Mouse (Mus musculus) ovary, postnatal 10 days (tissue): ENCODE results near the gene Srcin1.

Experiments used
- DNase-seq: peaks from one replicate; pipeline ENCODE4 v3.0.0; 2022; ENCODE audit warnings: low spot score

The Srcin1 gene

DNA sequence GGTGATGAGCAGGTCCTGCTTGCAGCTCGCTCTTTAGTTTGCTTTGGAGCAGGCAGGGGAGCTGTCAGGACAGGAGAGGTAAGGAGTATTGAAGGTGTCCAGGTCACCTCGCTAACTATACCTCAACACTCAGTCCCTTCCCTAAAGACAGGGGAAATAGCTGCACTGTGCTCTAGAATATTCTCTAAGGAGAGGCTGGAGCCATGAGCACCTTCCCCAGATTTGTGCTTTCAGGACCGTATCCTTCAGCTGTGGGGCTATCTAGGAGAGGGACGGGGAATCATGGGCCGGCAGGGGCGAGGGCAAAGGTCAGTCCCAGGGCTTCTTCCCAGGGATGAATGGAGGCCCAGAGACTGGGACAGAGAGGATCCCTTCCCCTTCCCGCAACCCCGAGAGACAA, 23.8 kb downstream of the Srcin1 start:
- DNase-seq, result no peak

DNA sequence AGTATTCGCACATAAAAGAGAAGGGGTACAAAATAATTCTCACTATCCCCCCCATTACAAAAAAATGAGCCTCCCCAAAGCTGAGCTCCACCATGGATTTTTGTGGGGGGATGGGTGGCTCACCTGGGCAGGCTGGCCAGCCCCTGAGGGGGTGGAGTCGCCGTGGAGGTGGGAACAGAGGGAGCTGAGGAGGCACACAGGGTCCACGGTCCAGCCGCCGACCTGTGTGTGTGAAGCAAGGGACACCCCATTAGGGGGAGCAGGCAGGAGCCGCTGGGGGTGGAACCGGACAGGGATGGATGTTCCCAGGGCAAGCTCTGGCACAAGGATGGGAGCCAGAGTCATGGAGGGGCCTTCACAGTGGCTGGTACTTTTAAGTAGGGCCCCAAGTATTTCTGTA, 27.2 kb downstream of the Srcin1 start:
- no peak for DNase-seq

DNA sequence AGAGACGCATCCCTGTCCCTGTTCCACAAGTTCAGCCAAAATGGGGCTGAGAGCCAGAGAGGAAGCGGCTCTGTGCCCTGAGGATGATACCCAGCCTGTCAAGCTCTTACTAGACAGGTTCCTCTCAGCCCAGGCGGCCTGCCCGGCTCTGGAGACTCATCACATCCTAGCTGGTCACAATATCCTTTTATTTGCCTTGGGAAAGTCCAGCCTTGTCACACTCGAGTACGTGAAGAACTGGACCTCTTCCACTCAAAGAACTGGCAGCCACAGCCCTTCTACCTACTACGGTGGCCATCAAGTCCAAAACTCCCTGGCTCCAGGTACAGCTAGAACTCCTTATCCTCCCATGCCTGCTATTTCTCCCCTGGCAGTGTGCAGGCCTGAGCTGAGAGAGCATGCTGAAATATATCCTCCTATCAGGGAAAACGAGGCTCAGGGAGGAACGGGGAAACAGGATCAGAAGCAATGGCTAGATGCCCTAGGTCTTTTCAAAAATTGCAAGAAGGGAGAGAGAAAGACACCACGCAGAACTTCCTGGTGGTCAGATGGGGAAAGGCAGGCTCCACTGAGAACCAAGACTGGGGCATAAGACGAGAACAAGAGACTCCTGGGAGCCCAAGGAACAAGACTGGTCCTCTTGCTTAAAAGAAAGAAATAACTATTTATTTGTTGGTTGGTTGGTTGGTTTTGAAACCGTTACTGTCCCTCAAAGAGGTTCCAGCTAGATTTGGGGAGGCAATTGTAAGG, 27.9 kb downstream of the Srcin1 start:
- DNase-seq, result no peak

DNA sequence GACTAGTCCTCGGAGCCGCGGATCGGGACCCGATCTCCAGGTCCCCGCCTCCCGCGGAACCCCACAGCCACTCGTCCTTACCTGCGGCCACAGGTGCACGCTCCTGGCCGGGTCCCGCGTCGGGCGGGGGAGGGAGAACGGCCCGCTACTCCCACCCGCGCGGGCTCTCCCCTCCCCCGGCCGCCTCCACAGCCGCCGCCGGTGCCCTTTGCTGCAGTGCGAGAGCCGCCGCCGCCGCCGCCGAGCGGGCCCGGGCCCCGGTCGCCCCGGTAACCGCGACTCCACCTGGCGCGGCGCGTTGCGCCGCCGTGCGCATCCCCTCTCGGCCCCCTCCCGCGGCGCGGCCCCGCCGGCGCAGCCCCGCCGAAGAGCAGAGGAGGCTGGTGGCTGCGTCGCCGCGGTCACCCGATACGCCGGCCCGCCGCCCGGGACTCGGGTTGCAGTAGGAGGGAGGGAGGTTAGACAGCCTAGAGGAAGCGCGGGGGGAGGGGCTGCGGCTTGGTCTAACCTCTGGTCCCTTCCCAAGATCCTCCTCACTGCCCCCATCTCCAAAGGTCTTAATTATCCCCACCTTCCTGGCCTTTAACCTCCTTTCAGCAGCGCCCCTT, 29.1 kb downstream of the Srcin1 start:
- no peak for DNase-seq

DNA sequence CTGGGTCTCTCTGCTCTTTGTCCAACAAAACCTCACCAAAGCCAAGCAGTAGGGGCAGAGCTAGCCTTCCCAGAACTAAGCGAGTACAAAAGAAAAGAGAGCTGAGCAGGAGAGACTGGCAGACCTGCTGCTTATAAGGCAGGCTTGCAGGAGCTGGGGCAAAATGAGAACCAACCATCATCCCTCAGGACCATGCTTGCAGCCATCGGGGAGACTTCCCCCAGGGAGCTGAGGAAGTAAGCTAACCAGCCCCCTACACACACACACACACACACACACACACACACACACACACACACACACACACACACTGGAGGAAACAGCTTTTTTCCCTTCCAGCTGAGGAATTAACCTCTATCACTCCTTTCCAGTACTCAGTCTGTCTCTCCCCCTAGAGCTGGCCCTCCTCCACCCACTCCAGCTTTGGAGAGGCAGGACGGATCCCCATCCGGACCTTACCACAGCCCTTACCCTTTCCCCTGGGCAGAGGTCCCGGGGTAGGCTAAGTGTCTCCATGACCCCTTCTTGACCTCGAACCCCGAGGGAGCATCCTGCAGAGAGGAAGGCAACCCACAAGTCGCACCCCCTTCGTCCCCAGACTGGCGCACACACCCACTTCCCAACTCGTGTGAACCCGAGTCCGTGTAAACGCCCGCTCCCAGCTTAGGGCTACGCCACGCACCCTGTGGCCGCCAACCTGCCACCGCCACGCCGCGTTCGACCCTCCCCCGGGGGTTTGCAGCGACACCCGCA, 30.0 kb downstream of the Srcin1 start:
- DNase-seq, result no peak

DNA sequence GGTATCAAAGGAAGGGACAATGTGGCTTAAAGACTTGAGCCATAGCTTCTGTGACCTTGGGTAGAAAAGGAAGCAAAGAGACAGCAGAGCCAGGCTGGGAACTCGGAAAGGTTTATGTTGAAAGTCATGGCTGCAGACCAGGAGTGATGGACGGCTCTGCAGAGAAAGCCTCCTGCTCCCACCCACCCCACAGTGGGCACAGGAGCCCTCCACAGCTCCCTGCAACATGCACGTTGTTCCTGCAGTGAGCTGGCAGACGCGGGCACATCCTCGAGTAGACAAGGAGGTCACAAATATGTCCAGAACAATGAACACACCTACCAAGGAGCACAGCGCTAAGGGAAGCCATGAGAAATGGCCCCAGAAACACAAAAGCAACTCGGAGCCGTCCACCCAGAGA, 32.1 kb downstream of the Srcin1 start:
- no peak for DNase-seq

DNA sequence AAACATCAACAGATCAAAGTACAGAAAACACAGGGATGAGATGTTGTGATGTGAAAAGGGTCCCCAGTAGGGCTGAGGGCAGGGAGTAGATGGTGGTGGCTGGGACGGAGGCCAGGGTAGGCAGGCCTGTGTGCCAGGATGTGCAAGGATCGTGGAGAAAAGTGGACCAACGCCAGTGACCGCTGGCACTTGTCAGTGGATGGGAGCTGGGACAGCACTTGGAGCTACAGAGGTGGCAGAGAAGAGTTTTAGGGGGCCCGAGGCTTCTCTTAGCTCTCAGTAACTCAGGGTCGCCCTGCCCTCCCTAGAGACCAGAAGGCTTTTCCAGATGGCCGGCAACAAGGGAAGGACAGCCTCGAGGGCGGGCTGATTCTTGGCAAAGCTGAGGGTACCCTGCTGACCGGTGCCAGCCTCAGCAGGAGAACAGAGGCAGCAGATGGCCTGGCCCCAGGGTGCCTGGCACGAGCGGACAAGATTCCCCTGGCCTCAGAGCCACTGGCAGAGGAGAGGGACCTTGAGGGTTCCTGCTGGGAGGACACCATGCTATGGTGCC, 32.7 kb downstream of the Srcin1 start:
- DNase-seq, result no peak

DNA sequence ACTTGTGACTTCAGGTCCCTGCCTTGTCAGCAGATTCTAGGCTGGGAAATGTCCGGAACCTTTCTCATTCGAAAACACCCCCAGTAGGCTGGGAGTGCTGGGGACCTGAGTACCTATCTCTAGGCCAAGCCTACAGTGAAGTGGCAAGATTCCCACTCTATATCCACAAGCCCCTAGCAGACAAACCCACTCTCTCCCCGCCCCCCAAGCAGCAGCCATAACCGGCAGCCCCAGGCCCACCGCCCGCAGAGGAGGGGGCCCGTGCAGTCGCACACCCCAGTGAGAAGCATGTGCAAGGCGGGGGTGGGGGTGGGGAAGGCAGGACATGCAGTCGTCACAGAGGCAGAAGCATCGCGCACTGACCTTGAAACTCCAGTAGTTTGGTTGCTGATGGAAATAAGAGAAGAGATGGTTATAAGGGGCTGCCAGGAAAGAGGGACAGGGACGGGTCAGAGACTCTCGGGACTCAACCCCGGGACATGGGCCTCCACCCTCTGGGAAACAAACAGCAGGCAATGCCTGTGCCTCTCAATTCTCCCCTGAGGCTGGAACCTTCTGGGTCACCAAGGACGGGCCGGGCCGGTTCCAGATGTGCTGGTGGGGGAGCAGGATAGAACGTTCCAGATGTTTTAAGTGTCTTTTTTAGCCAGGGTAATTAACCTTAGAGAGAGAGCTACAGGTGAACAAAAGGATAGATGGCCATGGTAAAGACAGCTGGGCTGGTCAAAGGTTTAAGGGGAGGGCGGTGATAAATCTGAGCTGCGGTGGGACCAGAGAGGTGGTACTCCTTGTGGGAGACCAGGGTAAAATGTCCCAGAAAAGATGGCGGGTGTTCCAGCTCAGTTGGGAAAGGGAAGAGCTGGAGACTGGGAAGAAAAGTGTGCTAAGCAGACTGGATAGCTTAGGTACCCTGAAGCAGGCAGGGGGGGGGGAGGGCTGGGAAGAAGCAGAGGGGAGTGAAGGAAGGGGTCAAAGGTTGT, 33.5 kb downstream of the Srcin1 start:
- no peak for DNase-seq

DNA sequence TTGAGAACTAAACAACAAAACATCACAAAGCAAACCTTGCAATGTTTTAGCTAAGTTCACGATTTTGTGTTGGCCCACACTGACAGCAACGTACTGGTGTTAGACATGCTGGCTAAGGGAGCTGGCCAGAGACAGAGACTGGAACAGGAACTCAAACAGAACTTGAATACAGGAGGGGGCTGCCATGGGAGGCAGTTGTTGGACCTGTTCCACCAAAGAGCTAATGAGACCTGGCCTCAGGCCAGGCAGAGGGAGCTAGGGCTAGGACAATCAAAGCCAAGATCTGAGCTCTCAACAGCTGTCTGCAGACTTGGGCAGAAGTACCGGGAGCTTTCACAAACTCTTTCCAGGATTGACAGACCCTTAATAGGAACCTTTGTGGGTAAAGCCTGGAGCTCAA, 35.4 kb downstream of the Srcin1 start:
- DNase-seq, result no peak

DNA sequence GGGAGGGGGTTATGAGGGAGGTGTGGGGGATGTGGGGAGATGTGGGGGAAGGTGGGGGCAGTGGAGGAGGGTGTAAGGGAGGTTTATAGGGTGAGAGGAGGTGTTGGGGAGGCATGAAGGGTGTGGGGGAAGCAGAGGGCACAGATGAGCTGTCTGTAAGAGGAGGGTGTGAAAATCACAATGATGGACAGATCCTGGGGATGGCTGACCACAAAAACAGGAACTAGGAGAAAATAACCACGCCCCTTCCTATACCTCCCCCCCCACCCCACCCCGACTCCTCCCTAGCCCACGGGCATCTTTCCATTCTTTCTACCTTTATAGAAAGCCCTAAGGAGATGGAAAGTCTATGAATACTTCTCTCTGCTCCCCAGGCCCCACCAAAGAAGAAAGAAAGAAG, 35.9 kb downstream of the Srcin1 start:
- DNase-seq, result no peak

DNA sequence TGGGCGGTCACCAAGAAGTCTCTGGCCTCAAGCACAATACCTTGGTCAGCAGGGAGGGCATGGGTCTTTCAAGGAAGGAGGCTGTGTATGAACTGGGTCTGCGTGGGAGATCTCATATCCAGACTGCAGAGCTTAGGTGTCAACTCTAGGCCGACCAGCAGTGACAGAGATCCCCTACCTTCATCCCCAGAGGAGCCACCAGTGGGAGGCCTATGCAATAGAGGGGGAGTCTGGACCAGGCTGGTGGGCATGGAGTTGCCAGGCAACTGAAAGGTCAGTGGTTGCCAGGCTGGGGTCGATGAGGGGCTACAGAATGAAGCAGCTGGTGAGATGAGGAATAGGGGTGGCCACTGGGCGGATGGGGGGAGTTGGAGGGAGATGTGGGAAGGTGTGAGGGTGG, 36.4 kb downstream of the Srcin1 start:
- DNase-seq, result no peak

DNA sequence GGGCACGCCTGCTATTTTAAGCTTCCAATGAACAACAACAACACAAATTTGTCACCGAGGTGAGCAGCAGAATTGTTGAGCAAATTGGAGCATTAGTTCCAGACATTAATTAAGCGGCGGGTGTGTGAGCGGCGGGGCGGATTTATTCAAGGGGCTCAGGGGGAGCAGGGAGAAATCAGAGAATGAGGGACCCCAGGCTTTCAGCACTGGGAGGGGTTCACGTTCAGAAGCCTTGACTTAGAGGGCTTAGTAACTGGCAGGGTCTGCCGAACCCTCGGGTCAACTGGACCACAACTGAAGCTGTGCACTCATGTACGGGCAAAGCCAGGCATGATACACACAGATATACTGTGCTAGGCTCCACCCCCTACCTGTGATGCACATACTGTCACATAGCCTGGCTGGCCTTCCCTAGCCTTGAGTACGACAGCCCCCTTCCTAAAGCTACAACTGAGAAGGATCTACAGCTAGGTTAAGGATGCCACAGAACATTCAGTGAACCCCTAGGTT, 38.4 kb downstream of the Srcin1 start:
- no peak for DNase-seq

DNA sequence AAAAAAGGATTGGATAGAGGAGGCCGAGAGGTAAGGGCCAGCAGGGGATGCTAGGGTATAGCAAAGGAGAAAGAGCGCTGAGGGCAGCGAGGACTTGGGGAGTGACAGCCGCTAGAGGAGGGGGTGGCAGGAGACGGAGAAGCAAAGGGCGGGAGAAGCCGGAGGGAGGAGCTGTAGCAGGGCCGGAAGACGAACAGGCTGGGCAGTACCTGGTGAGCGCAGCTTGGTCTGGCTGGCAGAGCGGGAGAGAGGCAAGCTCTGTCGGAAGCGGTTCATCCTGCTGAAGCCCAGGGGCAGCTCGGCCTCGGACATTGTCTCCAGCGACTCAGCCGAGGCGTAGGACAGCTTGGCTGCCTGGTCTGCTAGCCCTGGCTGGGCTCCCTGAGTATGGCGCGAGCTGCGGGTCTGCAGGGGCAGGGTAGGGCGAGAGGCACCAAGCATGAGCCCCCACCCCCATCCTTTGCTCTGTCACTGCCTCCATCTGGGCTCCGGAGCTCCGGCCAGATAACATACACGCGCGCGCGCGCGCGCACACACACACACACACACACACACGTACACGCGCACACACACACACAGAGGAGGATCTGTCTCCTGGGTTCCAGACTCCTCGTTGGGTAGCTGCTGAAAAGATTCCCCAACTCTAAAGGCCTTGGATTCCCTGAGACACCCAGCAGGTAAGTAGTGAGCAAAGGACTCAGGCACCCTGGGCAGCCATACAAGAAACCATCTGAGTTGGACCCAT, 39.0 kb downstream of the Srcin1 start:
- no peak for DNase-seq

DNA sequence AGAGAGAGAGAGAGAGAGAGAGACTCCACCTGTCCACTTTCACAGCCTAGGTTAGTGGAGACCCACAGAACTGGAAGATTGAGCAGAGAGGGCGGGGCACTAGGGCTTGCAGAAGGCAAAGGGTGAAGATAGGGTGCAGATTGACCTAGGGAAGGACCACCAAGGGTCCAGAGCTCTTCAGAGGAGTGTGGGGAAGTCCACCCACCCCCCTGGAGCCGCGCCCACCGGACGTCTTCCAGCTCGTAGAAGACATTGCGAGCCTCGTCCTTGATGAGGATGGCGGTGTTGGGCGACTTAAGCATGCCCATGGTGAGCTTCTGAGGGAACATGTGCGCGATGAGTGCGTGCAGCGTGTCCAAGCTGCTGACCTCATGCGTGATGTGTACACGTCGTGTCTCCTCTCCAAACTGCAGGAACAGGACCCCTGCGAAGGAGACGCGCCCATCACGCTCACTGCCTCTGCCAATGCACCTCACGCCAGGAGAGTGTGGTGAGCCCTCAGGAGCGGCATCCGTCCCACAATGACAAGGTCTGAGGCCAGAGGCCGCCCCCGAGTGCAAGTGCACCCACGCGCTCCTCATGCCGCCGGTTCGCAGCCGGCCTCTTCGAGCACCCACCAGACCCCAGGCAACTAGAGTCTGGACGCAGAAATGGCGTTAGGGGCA, 39.8 kb downstream of the Srcin1 start:
- no peak for DNase-seq

DNA sequence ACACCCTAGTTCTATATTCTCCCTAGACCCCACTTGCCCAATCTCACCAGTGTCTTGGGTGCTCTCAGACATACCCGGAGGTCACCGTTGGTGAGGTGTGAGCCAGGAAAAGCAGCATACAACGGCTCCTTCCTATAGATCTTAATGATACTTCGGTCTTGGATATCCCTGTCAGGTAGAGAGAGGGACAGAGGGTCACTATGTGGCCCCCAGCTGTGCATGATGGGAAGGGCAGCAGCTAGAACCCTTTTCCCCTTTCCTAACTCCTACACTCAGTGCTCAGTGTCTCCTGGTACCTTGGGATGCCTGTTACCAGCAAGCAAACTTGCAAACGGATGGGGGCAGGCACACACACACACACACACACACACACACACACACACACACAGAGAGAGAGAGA, 40.3 kb downstream of the Srcin1 start:
- no peak for DNase-seq

DNA sequence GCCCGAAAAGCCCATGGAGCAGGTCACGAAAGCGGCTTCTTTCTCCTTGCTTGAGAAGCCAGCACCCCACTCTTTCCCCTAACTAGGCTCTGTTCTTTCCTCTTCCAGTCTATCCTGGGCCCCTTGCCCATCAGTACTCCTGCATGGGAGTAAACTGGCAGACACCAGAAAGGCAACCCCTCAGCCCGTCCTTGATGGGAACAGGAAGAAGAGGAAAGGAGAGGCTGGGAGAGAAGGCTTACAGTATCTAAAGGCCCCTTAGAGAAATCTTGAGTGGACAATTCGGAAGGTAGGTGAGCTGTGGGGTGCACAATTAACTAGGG, 40.7 kb downstream of the Srcin1 start:
- no peak for DNase-seq

DNA sequence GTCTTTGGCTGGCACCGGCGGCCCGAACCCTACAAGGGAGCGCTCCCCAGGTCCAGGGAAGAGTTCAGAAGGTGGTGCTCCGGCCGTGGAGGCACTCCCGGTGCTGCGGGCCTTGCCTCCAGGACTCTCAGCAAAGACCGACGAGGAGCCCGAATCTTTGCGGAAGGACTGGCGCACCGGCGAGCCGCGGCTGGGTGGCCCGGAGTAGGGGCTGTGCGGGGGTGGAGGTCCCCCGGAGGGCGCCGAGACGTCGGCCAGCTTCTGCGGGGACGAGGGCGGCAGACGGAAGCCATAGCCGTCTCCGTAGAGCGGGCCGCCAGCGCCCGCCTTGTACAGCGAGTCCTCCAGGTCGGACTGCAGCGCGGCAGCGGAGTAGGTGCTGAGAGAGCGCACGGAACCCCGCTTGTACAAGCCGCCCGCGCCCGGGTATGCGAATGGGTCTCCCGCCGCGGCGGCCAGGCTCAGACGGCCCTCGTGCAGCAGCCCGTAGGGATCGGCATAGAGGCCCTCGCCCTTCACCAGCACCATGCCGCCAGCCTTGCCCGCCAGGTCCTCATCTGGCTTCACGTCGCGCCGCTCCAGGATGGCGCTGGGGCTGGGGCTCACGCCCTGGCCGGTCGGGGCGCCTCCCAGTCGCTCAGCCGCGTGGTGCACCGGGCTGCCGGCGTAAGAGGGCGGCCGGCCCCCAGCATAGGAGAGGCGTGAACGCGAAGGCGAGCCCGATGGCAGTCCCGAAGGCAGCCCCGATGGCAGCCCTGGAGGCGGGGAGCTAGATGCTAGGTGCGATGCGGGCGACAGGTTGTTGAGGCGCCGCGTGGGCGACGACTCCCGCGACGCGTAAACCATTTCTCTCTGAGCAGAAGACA, 41.3 kb downstream of the Srcin1 start:
- DNase-seq, result no peak

DNA sequence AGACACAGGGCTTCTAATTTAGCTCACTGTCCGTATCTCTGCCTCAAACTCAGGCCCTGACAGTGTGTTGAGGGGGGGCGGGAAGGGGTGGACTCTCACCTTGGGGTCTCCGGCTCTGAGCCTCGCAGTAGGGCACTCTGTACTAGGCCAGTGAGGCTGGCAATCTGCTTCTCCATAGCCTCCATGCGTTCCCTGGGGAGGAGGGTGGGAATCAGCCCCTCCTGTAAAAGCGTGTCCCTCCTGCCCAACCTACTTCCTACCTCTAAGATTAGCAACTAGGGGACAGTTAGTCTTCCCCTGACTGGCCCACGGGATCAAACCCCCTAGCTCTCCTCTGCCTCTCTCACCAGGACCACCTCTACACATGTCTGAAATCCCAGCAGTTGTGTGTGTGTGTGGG, 42.3 kb downstream of the Srcin1 start:
- DNase-seq, result no peak

DNA sequence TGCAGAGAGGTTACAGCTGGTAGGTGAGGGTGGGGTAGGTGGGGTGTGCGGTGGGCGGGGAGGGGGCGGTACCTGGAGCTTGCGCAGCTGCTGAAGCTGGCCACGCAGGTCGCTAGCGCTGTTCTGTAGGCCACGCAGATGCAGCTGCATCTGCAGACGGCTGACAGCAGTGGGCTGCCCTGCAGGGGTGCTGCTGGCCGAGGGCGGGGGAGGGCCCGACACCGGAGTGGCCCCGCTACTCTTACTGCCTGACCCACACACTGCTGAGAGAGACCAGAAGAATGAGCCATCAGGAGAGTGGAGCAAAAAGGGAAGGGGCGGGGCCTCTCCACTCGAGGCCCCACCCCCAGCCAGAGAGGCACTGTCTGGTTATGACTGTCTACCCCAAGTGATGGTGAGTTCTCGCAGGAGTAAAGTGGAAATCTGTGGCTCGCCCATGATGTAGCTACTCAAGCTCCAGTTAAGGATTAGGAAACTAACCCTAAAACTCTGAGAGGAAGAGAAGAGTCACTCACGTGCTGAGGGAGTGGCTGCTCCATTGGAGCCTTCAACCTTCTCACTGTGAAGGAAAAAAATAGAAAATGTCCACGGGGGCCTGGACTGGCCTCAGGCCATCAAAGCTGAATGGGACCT, 42.9 kb downstream of the Srcin1 start:
- DNase-seq, result no peak
